Mouse (Mus musculus) forebrain, embryonic 13.5 days (tissue): Measurements from ENCODE around the gene Ppp2r5a. TPM values are rescaled to one million over a fixed set of nuclear protein-coding genes. Genes with fewer than 3 reads are reported as not detected.
"Not testable (repeated sequence)": the region's sequence is repeated elsewhere in the genome, so short reads cannot be mapped to it uniquely, and the experiment has no call there.

Experiments used
- ATAC-seq: fragments of 200-750 bp; cut with Nextera tagmentation; 2 replicates; pipeline ENCODE4 v1.8.0; 2017
- H3K27ac ChIP-seq: fragments of 300-500 bp; sonication (generic); 2 replicates; pipeline ENCODE4 v1.5.1; 2015; ENCODE audit warnings: inconsistent platforms, mild to moderate bottlenecking, moderate library complexity
- H3K27me3 ChIP-seq: fragments of 300-500 bp; sonication (generic); 2 replicates; pipeline ENCODE4 v1.6.1; 2015; ENCODE audit warnings: mild to moderate bottlenecking, inconsistent platforms
- H3K36me3 ChIP-seq: fragments of 300-500 bp; sonication (generic); 2 replicates; pipeline ENCODE4 v1.6.1; 2015; ENCODE audit warnings: mild to moderate bottlenecking, inconsistent platforms; ENCODE audit not compliant: poor library complexity, severe bottlenecking
- H3K4me1 ChIP-seq: fragments of 300-500 bp; sonication (generic); 2 replicates; pipeline ENCODE4 v1.6.1; 2015; ENCODE audit warnings: inconsistent platforms
- H3K4me2 ChIP-seq: fragments of 300-500 bp; sonication (generic); 2 replicates; pipeline ENCODE4 v1.6.1; 2015; ENCODE audit warnings: inconsistent platforms, mild to moderate bottlenecking, moderate library complexity
- H3K4me3 ChIP-seq: fragments of 300-500 bp; sonication (generic); 2 replicates; pipeline ENCODE4 v1.5.1; 2015; ENCODE audit warnings: mild to moderate bottlenecking, inconsistent platforms
- H3K9ac ChIP-seq: fragments of 300-500 bp; sonication (generic); 2 replicates; pipeline ENCODE4 v1.6.1; 2015; ENCODE audit warnings: mild to moderate bottlenecking, inconsistent platforms
- H3K9me3 ChIP-seq: fragments of 300-500 bp; sonication (generic); replicated peaks from 2 replicates; pipeline ENCODE4 v1.6.1; 2016; ENCODE audit warnings: inconsistent platforms
- WGBS: fragments of 180-500 bp; shearing (Covaris S2); methylation state at CpG from one replicate; pipeline ENCODE4 v1.1.7; 2015; 5-methylcytosine and 5-hydroxymethylcytosine counted together
- polyA plus RNA-seq: library from polyadenylated mRNA; unstranded; fragments of >200 nt; fragmentation: Nextera tagmentation; extraction: Ambion mirVana; gene quantifications from 2 replicates; pipeline ENCODE4 v1.2.1, GENCODE M21; 2015

Gene Ppp2r5a
- polyA plus RNA-seq, 1 experiment from 2014 or later, result 6.5 TPM

DNA sequence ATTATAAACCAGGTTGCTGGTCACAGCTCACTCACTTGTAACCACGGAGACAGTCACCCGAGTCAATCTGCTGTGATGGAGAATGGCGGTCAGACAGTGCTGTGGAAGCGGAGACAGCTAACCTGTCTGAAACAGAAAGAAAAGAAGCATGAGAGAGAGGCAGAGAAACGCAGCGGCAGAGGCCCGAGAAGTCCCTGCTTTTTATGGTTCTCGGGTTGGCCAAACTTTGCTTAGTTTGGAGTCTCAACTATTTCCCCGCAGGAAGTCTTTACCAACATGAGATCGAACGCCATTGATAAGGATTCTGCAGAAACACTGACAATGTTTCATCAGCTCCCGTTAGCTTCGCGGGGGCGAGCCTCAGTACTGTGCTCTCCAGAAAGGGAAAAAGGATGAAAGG lies 29.0 kb upstream of the Ppp2r5a start:
- no peaks in the 10 kb centered on the region for H3K9me3 ChIP-seq
- no peaks in the 10 kb centered on the region for H3K27me3 ChIP-seq
- H3K4me3 ChIP-seq, result no peak overlapping the region
- WGBS, result 81% methylated on average over 15 of the region's 15 CpGs
- no peak overlapping the region for H3K9ac ChIP-seq
- H3K4me1 ChIP-seq, result peaks cover 8% of the 10 kb centered on the region
- no peak for ATAC-seq
- H3K4me2 ChIP-seq, result no peak overlapping the region
- H3K27ac ChIP-seq, result no peak overlapping the region
- no peaks in the 10 kb centered on the region for H3K36me3 ChIP-seq

DNA sequence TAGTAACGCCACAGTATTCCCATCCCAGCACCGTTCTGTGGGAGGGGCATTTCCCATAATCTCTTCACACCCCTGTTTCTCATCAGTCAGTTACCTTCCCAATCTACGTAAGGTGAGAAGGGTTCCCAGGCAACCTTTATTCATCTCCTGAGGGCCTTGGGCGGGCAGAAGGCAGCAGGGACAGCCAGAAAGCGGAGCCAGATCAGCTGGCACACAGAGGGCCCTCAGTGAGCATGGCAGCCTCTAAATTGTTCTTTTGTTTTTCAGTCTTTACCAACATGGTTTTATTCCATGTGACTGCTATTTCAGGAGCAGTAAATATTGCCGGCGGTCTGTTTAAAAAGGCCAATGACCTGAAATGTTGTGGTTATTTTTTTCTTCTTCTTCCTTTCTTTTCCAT lies 27.0 kb upstream of the Ppp2r5a start:
- no peaks in the 10 kb centered on the region for H3K9me3 ChIP-seq
- H3K27ac ChIP-seq, result no peak overlapping the region; the same call in 1 of the 2 replicates
- H3K9ac ChIP-seq, result no peak overlapping the region
- no peaks in the 10 kb centered on the region for H3K36me3 ChIP-seq
- H3K4me3 ChIP-seq, result no peak overlapping the region
- H3K27me3 ChIP-seq, result no peaks in the 10 kb centered on the region
- H3K4me1 ChIP-seq, result no peaks in the 10 kb centered on the region
- 72% methylated on average over 7 of the region's 7 CpGs for WGBS
- H3K4me2 ChIP-seq, result no peak overlapping the region
- no peak for ATAC-seq

DNA sequence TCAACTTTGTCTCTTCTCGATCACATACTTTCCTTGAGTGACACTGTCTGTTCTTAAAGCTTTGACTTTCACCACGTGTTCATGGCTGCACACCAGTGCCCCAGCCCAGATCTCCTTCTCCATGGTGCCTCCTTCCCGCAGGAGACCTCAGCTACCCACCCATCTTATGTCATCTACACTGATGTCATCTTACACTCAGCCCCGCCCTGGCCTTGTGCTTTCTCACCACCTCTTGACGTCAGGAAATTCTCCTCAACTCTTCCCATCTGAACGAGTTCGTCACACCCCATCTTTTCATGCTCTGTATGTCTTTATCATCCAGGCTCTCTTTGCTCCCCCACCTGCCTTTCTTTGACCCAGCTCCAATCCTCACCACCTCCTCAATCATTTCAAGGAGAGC lies 22.8 kb upstream of the Ppp2r5a start:
- WGBS, result 81% methylated on average over 7 of the region's 7 CpGs
- no peak overlapping the region for H3K4me2 ChIP-seq

DNA sequence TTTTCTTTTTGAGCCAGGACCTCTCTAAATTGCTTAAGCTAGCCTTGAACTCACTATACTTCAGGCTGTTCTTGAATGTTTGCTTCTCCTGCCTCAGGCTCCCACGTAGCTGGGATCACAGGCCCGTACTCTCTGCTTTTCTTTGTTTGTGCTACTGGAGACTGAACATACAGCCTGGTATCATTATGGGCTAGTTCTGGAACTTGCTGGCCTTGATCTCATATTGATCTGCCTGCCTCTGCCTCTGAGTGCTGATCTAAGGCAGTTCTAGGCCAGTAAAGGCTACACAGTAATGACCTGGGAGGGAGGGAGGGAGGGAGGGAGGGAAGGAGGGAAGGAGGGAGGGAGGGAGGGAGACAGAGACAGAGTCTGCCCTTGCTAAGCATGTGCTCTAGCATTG lies 20.1 kb upstream of the Ppp2r5a start:
- Histone ChIP-seq H3K27me3 (no peaks in the 10 kb centered on the region), H3K36me3 (no peaks in the 10 kb centered on the region), H3K9ac (no peak overlapping the region), H3K4me3 (no peak overlapping the region), H3K27ac (no peak overlapping the region), H3K9me3 (no peaks in the 10 kb centered on the region), H3K4me1 (no peaks in the 10 kb centered on the region), H3K4me2 (no peak overlapping the region)
- ATAC-seq, result no peak
- WGBS, result 66% methylated on average over 2 of the region's 2 CpGs

More for the DNA sequence above, 22.8 kb upstream of the Ppp2r5a start:
- H3K9ac ChIP-seq, result no peak overlapping the region
- ATAC-seq, result no peak
- no peaks in the 10 kb centered on the region for H3K4me1 ChIP-seq
- H3K36me3 ChIP-seq, result no peaks in the 10 kb centered on the region
- no peak overlapping the region for H3K4me3 ChIP-seq
- H3K27ac ChIP-seq, result no peak overlapping the region
- no peaks in the 10 kb centered on the region for H3K27me3 ChIP-seq
- no peaks in the 10 kb centered on the region for H3K9me3 ChIP-seq

DNA sequence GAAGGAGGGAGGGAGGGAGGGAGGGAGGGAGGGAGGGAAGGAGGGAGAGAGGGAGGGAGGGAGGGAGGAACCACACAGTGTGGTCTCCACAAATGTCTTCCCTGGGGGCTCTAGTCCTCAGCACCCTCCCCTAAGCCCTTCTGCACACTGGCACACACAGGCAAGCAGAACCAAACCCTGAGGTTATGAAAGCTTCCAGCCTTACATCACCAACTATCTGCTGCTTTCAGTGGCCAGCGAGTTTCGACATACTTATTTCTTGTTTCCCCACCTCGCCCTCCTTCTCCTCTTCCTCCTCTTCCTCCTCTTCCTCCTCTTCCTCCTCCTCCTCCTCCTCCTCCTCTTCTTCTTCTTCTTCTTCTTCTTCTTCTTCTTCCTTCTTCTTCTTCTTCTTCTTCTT lies 19.6 kb upstream of the Ppp2r5a start:
- H3K4me3 ChIP-seq, H3K27me3 ChIP-seq, H3K9ac ChIP-seq, ATAC-seq, H3K4me2 ChIP-seq, H3K27ac ChIP-seq, H3K9me3 ChIP-seq, H3K4me1 ChIP-seq, H3K36me3 ChIP-seq: not testable (repeated sequence)
- WGBS, result 82% methylated on average over 3 of the region's 3 CpGs

DNA sequence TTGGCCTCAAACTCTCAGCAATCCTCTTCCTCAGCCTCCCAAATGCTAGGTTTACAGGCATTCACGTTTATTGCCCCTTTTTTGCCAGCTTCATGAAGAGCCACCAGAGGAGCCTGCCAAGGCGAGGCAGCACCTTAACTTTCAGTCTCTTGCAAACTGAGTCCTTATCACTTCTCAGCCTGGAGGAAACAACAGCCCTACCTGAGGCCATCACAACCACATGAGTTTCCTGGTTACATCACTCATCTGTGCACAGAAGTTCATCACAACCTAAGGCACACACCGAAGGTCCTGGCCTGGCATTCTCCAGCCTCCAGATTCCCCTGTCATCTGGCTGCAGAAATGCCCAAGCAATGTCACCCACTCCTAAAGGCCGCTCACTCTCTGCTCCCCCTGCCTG lies 19.1 kb upstream of the Ppp2r5a start:
- Histone ChIP-seq H3K4me2 (no peak overlapping the region), H3K9ac (no peak overlapping the region), H3K9me3 (no peaks in the 10 kb centered on the region), H3K27ac (no peak overlapping the region), H3K36me3 (no peaks in the 10 kb centered on the region), H3K4me3 (no peak overlapping the region), H3K27me3 (no peaks in the 10 kb centered on the region), H3K4me1 (no peaks in the 10 kb centered on the region)
- WGBS, result 70% methylated on average over 4 of the region's 4 CpGs
- no peak for ATAC-seq

DNA sequence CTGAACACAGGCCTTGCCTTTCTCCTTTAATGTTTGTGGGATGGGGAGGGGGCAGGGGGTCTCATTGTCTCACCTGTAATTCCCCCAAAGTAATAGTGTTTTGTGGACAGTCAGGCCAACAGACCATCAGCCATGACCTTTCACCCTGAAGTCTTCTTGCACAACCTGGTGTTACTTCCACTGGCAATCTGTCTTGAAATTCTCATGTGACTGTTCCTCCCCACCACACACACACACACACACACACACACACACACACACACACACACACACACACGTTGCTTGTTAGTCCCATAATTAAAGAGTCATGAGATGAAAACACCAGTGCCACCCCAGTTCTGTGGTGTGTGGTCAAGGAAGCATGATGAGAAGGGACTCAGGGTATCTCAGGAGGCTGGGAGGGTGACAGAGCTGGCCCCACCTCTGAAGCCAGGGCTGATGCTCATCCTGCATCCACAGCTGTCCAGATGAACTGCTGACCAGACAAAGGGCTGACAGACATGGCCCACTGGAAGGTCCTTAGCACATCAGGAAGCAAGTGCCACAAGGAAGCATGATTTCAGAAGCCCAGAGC lies 18.4 kb upstream of the Ppp2r5a start:
- Histone ChIP-seq H3K4me2 (no peak overlapping the region), H3K4me1 (no peaks in the 10 kb centered on the region), H3K27ac (no peak overlapping the region), H3K9ac (no peak overlapping the region), H3K27me3 (no peaks in the 10 kb centered on the region), H3K9me3 (no peaks in the 10 kb centered on the region), H3K36me3 (no peaks in the 10 kb centered on the region), H3K4me3 (no peak overlapping the region)
- no peak for ATAC-seq
- WGBS, result 35% methylated on average over 1 of the region's 1 CpGs

DNA sequence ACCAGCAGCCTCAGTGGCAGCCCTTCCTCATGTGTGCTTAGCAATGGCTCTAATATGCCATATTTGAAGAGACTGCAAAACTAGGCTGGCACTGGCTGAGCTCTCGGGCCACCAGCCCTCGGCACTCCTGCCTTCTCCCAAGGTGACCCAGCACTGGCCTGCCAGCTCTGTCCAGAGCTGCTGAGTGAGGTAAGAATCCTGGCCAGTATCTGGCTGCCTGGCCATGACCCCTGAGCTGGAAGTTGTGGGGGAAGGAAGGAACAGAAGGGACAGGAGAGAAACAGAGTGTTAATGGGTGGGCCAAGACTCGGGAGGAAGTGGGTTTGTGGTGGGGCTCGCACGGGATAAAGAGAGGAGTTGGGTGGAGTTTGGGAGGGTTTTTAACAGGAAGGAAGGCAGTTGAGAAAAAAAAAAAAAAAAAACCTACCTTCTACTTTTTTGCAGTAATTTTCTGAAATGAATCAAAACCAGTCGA lies 17.9 kb upstream of the Ppp2r5a start:
- Histone ChIP-seq H3K36me3 (no peaks in the 10 kb centered on the region), H3K27ac (no peak overlapping the region), H3K4me2 (no peak overlapping the region), H3K27me3 (no peaks in the 10 kb centered on the region), H3K9me3 (no peaks in the 10 kb centered on the region), H3K4me3 (no peak overlapping the region), H3K9ac (no peak overlapping the region), H3K4me1 (no peaks in the 10 kb centered on the region)
- 63% methylated on average over 6 of the region's 6 CpGs for WGBS
- ATAC-seq, result no peak

DNA sequence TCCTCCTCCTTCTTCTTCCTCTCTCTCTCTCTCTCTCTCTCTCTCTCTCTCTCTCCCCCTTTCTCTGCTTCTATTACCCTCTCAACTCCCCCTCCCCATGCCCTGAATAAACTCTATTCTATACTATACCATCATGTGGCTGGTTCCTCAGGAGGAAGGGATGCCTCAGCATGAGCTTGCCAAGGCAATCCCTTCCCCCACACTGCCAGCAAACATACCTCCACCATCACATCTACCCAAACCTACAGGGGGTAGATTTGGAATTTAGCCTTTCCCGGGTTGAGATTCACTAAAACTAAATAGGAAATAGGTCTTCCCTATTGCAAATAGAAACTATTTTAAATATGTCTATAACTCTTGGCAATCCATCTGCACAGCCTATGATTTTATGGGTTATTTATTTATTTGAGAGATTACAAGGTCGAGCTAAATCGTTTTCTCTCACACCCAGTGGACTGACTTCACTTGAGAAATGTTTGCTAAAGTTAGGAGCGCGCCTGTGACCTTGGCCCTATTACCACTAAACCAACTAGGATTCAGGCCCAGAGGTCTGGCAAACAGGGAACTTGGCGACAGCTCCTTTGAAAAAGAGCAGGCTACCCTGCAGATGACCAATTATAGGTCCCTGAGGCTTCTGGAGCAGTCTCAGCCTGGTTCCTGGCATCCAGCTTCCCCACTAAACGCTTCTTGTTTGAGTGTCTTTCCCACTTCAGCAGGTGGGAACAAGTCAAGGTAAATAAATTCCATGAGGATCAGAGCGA lies 17.1 kb upstream of the Ppp2r5a start:
- H3K4me2 ChIP-seq, result no peak overlapping the region
- ATAC-seq, result no peak
- WGBS, result 53% methylated on average over 8 of the region's 8 CpGs
- no peak overlapping the region for H3K27ac ChIP-seq
- H3K4me1 ChIP-seq, result no peaks in the 10 kb centered on the region
- H3K4me3 ChIP-seq, result no peak overlapping the region
- no peaks in the 10 kb centered on the region for H3K36me3 ChIP-seq
- H3K9ac ChIP-seq, result no peak overlapping the region
- H3K9me3 ChIP-seq, result no peaks in the 10 kb centered on the region
- H3K27me3 ChIP-seq, result no peaks in the 10 kb centered on the region

DNA sequence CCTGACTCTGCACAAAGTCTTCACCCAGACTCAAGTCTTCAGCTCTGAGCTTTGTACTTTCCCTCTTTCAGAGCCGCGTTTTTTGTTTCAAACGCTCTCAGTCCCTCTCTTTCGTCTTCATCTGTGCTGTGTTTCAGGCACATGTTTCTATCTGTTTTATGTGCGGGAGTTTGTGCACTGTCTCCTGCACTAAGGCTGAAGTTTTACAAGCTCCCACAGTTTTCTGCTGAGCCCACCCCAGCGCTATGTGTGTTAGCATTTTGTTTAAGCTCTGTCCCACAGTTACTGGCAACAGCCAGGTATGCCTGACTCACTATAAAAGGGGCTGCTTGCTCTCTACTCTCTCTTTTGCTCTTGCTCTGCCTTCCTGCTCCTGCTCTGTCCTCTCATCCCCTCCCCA lies 16.3 kb upstream of the Ppp2r5a start:
- Histone ChIP-seq H3K27ac (no peak overlapping the region), H3K9me3 (no peaks in the 10 kb centered on the region), H3K4me1 (no peaks in the 10 kb centered on the region), H3K4me2 (no peak overlapping the region), H3K27me3 (no peaks in the 10 kb centered on the region), H3K36me3 (no peaks in the 10 kb centered on the region), H3K9ac (no peak overlapping the region), H3K4me3 (no peak overlapping the region)
- 63% methylated on average over 6 of the region's 6 CpGs for WGBS
- no peak for ATAC-seq

DNA sequence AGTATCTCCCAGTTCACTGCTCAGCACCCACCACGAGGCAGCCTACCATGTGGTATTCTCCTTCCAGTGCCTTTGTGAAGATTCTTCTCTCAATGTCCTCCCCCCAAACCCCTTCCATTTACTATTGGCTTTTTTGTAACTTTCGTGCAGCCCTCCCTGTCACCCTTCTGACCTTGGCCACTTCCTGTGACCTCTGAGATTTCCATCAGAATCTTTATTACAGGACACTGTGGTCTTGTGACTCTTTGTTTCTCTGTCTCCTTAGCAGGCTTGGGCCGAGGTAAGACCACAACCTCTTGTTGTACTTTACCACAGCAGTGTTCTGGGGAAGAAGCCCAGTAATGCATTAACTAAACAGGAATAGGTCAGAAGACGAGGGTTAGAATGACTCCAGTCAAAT lies 15.9 kb upstream of the Ppp2r5a start:
- H3K4me1 ChIP-seq, result no peaks in the 10 kb centered on the region
- H3K4me3 ChIP-seq, result no peak overlapping the region
- WGBS, result 76% methylated on average over 4 of the region's 4 CpGs
- H3K27ac ChIP-seq, result no peak overlapping the region
- no peak for ATAC-seq
- no peak overlapping the region for H3K9ac ChIP-seq
- no peak overlapping the region for H3K4me2 ChIP-seq
- no peaks in the 10 kb centered on the region for H3K27me3 ChIP-seq
- H3K36me3 ChIP-seq, result no peaks in the 10 kb centered on the region
- H3K9me3 ChIP-seq, result no peaks in the 10 kb centered on the region

DNA sequence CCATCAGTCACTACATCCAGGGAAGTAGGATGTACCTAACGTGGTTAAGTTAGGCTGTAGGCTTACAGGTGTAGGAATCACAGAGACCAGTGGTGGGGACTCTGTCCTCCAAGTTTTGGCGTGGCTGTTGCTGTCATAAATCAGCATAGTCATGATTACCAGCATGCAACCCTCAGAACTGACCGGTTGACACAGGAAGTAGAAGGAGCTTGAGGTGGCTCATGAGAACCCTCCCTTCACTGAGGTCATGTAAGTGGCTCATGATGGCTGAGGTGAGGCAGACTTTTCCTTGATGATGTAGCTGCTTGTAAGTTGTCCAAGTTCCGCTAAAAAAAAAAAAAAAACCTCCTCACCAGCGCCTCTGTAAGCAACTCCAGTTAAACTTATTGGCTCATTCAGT lies 14.0 kb upstream of the Ppp2r5a start:
- Histone ChIP-seq H3K4me3 (no peak overlapping the region), H3K9me3 (no peaks in the 10 kb centered on the region), H3K27ac (no peak overlapping the region), H3K36me3 (no peaks in the 10 kb centered on the region), H3K4me1 (no peaks in the 10 kb centered on the region), H3K27me3 (no peaks in the 10 kb centered on the region), H3K9ac (no peak overlapping the region), H3K4me2 (no peak overlapping the region)
- 80% methylated on average over 5 of the region's 5 CpGs for WGBS
- no peak for ATAC-seq

DNA sequence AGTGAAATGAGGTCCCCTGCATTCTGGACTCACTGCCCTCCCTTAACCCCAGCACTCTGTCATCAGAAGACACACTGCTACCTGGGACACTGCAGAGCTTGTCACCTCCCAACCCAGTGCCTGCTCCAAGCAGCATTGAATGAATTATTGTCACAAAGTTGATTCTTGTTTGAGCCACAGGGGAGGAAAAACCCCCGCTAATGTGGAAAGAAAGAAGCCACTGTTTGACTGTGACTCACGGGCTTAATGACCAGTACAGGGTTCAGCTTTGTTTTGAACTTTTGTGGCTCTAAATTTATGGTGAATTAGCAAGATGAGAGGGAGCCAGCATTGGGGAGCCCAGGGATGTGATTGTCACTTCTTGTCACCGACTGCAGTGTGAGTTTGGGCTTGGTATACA lies 13.5 kb upstream of the Ppp2r5a start:
- 20% methylated on average over 3 of the region's 3 CpGs for WGBS
- H3K4me2 ChIP-seq, result no peak overlapping the region
- no peaks in the 10 kb centered on the region for H3K9me3 ChIP-seq
- H3K4me3 ChIP-seq, result no peak overlapping the region
- no peak for ATAC-seq
- no peak overlapping the region for H3K27ac ChIP-seq
- H3K36me3 ChIP-seq, result no peaks in the 10 kb centered on the region
- no peaks in the 10 kb centered on the region for H3K4me1 ChIP-seq
- no peak overlapping the region for H3K9ac ChIP-seq
- H3K27me3 ChIP-seq, result no peaks in the 10 kb centered on the region; the same call in 1 of the 2 replicates
